Mouse (Mus musculus) ES-Bruce4 (cell line): ENCODE measurements around the gene Kcnk12. TPM values are rescaled to one million over a fixed set of nuclear protein-coding genes. Genes with fewer than 3 reads are reported as not detected.

Experiments used
- H3K27ac ChIP-seq: 2 replicates; pipeline ENCODE4 v1.5.1; 2012; ENCODE audit warnings: low read length, inconsistent platforms; ENCODE audit not compliant: insufficient read depth
- H3K27me3 ChIP-seq: 2 replicates; pipeline ENCODE4 v1.6.1; 2012; ENCODE audit warnings: mild to moderate bottlenecking, low read length, inconsistent platforms; ENCODE audit not compliant: control insufficient read depth, poor library complexity, insufficient read depth, severe bottlenecking
- H3K36me3 ChIP-seq: 2 replicates; pipeline ENCODE4 v1.6.1; 2012; ENCODE audit warnings: inconsistent platforms, mild to moderate bottlenecking, low read length, moderate library complexity; ENCODE audit not compliant: control insufficient read depth, poor library complexity, insufficient read depth, severe bottlenecking
- H3K4me1 ChIP-seq: one replicate; pipeline ENCODE4 v1.8.1; 2011; ENCODE audit warnings: low read length; ENCODE audit not compliant: control insufficient read depth, insufficient read depth
- H3K4me3 ChIP-seq: 2 replicates; pipeline ENCODE4 v1.5.1; 2011; ENCODE audit warnings: low read depth, mild to moderate bottlenecking, low read length
- H3K9ac ChIP-seq: 2 replicates; pipeline ENCODE4 v1.6.1; 2012; ENCODE audit warnings: low read depth, mild to moderate bottlenecking, inconsistent platforms; ENCODE audit not compliant: poor library complexity, severe bottlenecking
- H3K9me3 ChIP-seq: replicated peaks from 2 replicates; pipeline ENCODE4 v1.6.1; 2012; ENCODE audit warnings: mild to moderate bottlenecking, low read length, inconsistent platforms; ENCODE audit not compliant: control insufficient read depth, poor library complexity, insufficient read depth, severe bottlenecking
- CTCF ChIP-seq: IDR thresholded peaks from one replicate; pipeline ENCODE4 v1.8.1; 2011; ENCODE audit warnings: low read depth, low read length
- EP300 ChIP-seq: IDR thresholded peaks from 2 replicates; pipeline ENCODE4 v1.6.1; 2011; ENCODE audit warnings: low read depth, low read length; ENCODE audit not compliant: insufficient read depth
- POLR2A ChIP-seq: IDR thresholded peaks from one replicate; pipeline ENCODE4 v1.8.1; 2011; ENCODE audit warnings: low read length; ENCODE audit not compliant: insufficient read depth
- polyA plus RNA-seq: library from polyadenylated mRNA; stranded (reverse); fragments of >200 nt; gene quantifications from 2 replicates; pipeline ENCODE4 v1.2.4, GENCODE M21; 2011; ENCODE audit warnings: low read depth; ENCODE audit not compliant: missing spikeins, insufficient read depth, insufficient read length

Kcnk12 gene
- polyA plus RNA-seq, 1 experiment = not detected

- H3K36me3 ChIP-seq = no peaks in the 10 kb centered on the region
- TF ChIP-seq EP300 = no peak
- TF ChIP-seq CTCF = no peak
- TF ChIP-seq POLR2A = no peak
- H3K4me1 ChIP-seq = no peaks in the 10 kb centered on the region
- no peak overlapping the region for H3K4me3 ChIP-seq
- no peak overlapping the region for H3K9ac ChIP-seq
- H3K27me3 ChIP-seq = no peaks in the 10 kb centered on the region
- no peaks in the 10 kb centered on the region for H3K9me3 ChIP-seq
- H3K27ac ChIP-seq = no peak overlapping the region
Observed at GRCm38 (mm10) chr17:87784141-87784831, 13.5 kb downstream of the Kcnk12 start.

GRCm38 (mm10) chr17:87781244-87781643 is 16.6 kb downstream of the Kcnk12 start:
- TF ChIP-seq POLR2A (no peak), EP300 (no peak), CTCF (no peak)
- Histone ChIP-seq H3K9me3 (no peaks in the 10 kb centered on the region), H3K4me3 (no peak overlapping the region), H3K36me3 (no peaks in the 10 kb centered on the region), H3K9ac (no peak overlapping the region), H3K27me3 (no peaks in the 10 kb centered on the region), H3K27ac (no peak overlapping the region), H3K4me1 (no peaks in the 10 kb centered on the region)

GRCm38 (mm10) chr17:87780164-87780563 is 17.6 kb downstream of the Kcnk12 start:
- Histone ChIP-seq H3K4me1 (no peaks in the 10 kb centered on the region), H3K9ac (no peak overlapping the region), H3K36me3 (no peaks in the 10 kb centered on the region), H3K9me3 (no peaks in the 10 kb centered on the region), H3K4me3 (no peak overlapping the region), H3K27me3 (no peaks in the 10 kb centered on the region), H3K27ac (no peak overlapping the region)
- TF ChIP-seq POLR2A (no peak), CTCF (no peak), EP300 (no peak)

- no peaks in the 10 kb centered on the region for H3K27me3 ChIP-seq
- H3K27ac ChIP-seq = no peak overlapping the region
- no peak overlapping the region for H3K4me3 ChIP-seq
- H3K36me3 ChIP-seq = no peaks in the 10 kb centered on the region
- no peak overlapping the region for H3K9ac ChIP-seq
- no peaks in the 10 kb centered on the region for H3K9me3 ChIP-seq
- TF ChIP-seq EP300 (no peak), CTCF (no peak), POLR2A (no peak)
- no peaks in the 10 kb centered on the region for H3K4me1 ChIP-seq
Observed at GRCm38 (mm10) chr17:87774982-87775381, 22.8 kb downstream of the Kcnk12 start.

- Histone ChIP-seq H3K27me3 (no peaks in the 10 kb centered on the region), H3K9ac (no peak overlapping the region), H3K27ac (no peak overlapping the region), H3K4me3 (no peak overlapping the region), H3K9me3 (no peaks in the 10 kb centered on the region), H3K36me3 (no peaks in the 10 kb centered on the region), H3K4me1 (no peaks in the 10 kb centered on the region)
- TF ChIP-seq CTCF = peak; percentile 82
- no peak for TF ChIP-seq EP300
Observed at GRCm38 (mm10) chr17:87773175-87773574, 24.6 kb downstream of the Kcnk12 start.

DNA sequence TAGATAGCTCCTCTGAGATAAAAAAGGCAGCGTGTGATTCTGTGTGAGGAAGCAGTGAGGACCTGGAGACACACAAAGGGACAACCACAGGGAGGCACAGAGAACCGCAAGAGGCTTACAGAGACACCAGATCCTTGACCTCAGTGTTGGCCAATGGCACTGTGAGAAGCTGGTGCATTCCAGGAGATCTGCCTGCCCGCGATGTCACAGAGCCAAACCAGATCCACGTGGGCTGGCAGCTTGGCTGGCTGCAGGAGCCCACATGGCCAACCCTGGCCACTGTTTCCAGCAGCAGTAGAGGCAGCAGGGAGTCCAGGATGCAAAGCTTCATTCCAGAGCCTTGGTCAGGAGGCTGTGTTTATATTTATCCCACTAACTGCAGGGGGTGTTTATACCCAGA is 27.0 kb downstream of the Kcnk12 start:
- Histone ChIP-seq H3K36me3 (no peaks in the 10 kb centered on the region), H3K27ac (no peak overlapping the region), H3K27me3 (no peaks in the 10 kb centered on the region), H3K9ac (no peak overlapping the region), H3K4me3 (no peak overlapping the region), H3K4me1 (no peaks in the 10 kb centered on the region), H3K9me3 (no peaks in the 10 kb centered on the region)
- TF ChIP-seq EP300 = no peak
